ENCODE assay signal across 11 mouse cellular contexts in the genomic region with DNA sequence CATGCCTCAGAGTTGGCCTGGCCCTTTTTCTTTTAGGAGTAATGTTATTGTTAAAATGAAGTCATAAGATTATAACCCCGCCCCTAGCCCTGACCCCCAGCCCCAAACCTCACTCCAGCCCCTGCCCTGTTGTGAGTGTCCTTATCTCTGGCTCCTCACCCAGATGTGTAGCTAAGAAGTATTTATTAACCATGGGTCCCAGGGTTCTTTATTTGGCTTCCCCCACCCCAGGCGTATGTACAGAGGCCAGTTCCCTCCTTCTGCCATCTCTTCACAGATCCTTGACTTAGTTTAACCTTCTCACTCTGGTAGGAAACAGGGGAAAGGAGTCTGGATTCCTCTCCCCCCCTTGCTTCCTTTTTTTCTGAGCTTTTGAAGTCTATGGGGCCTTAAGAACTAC. TPM values are rescaled to one million over a fixed set of nuclear protein-coding genes. Genes with fewer than 3 reads are reported as not detected.
DNase-seq lines count a peak whose midpoint lies in the region; ATAC-seq and TF ChIP-seq lines count a peak whose summit lies in the region.
"Had no signal": no experiment of that assay in that cellular context is flagged by ENCODE, and none has a peak within 500 bp of the region (broad histone marks: within the 10 kb centered on the region; RNA-seq: fewer than 3 reads in every experiment).

No protein-coding gene starts in this region.

- no peak for TF ChIP-seq CTCF in lung, embryonic 14.5 days (IDR thresholded peaks at IDR 0.05; ENCODE audit: low read depth)

- no peaks in the 10 kb centered on the region for H3K27me3 ChIP-seq in forebrain, embryonic 14.5 days (replicated peaks; ENCODE audit: control insufficient read depth, insufficient read depth, low read length)
- H3K27me3 ChIP-seq in forebrain, embryonic 13.5 days, result no peaks in the 10 kb centered on the region
- H3K27me3 ChIP-seq in lung, embryonic 14.5 days (ENCODE audit: insufficient read depth, low read length), result no peaks in the 10 kb centered on the region
- no peaks in the 10 kb centered on the region for H3K27me3 ChIP-seq in embryonic facial prominence, embryonic 14.5 days (replicated peaks; ENCODE audit: control insufficient read depth, insufficient read depth, low read length)
- no peaks in the 10 kb centered on the region for H3K27me3 ChIP-seq in midbrain, embryonic 16.5 days (ENCODE audit: control insufficient read depth, insufficient read depth, low read depth, low read length)
- peaks cover 3% of the 10 kb centered on the region; the same call in 1 of the 2 replicates for H3K27me3 ChIP-seq in liver, embryonic 12.5 days (replicated peaks)

- H3K4me2 ChIP-seq in forebrain, embryonic 14.5 days (ENCODE audit: low read length), result no peak overlapping the region
- no peak overlapping the region for H3K4me2 ChIP-seq in forebrain, embryonic 13.5 days
- no peak overlapping the region for H3K4me2 ChIP-seq in lung, embryonic 14.5 days
- H3K4me2 ChIP-seq in embryonic facial prominence, embryonic 14.5 days (ENCODE audit: low read depth, low read length), result no peak overlapping the region
- no peak overlapping the region for H3K4me2 ChIP-seq in midbrain, embryonic 16.5 days (ENCODE audit: low read length)
- H3K4me2 ChIP-seq in liver, embryonic 12.5 days, result no peak overlapping the region
- H3K4me2 ChIP-seq: liver, embryonic 11.5 days had no signal

- DNase-seq in forebrain, embryonic 14.5 days (ENCODE audit: low spot score), result no peak
- no peak for DNase-seq in lung, embryonic 14.5 days
- DNase-seq in lung, postnatal 14 days, result no peak
- DNase-seq in embryonic facial prominence, embryonic 14.5 days (ENCODE audit: low spot score), result no peak
- no peak for DNase-seq in urinary bladder, postnatal 10 days (ENCODE audit: low spot score)

- no peaks in the 10 kb centered on the region for H3K9me3 ChIP-seq in forebrain, embryonic 14.5 days (replicated peaks; ENCODE audit: control insufficient read depth, low read length)
- no peaks in the 10 kb centered on the region for H3K9me3 ChIP-seq in forebrain, embryonic 13.5 days (replicated peaks)
- H3K9me3 ChIP-seq in lung, embryonic 14.5 days (ENCODE audit: low read depth, low read length), result no peaks in the 10 kb centered on the region
- H3K9me3 ChIP-seq in embryonic facial prominence, embryonic 14.5 days (ENCODE audit: control insufficient read depth, low read length), result no peaks in the 10 kb centered on the region
- H3K9me3 ChIP-seq in midbrain, embryonic 16.5 days (replicated peaks; ENCODE audit: control insufficient read depth, low read length, poor library complexity, severe bottlenecking), result no peaks in the 10 kb centered on the region
- H3K9me3 ChIP-seq in liver, embryonic 12.5 days (replicated peaks), result no peaks in the 10 kb centered on the region

- H3K4me1 ChIP-seq in forebrain, embryonic 14.5 days (ENCODE audit: control insufficient read depth, insufficient read depth, low read length), result no peaks in the 10 kb centered on the region
- peaks cover 3% of the 10 kb centered on the region; the same call in 1 of the 2 replicates for H3K4me1 ChIP-seq in forebrain, embryonic 13.5 days
- no peaks in the 10 kb centered on the region for H3K4me1 ChIP-seq in lung, embryonic 14.5 days (ENCODE audit: insufficient read depth)
- H3K4me1 ChIP-seq in embryonic facial prominence, embryonic 14.5 days (ENCODE audit: control insufficient read depth, insufficient read depth, low read length), result no peaks in the 10 kb centered on the region; the same call in 1 of the 2 replicates
- H3K4me1 ChIP-seq in midbrain, embryonic 16.5 days (ENCODE audit: control insufficient read depth, insufficient read depth, low read length), result no peaks in the 10 kb centered on the region
- peaks cover 11% of the 10 kb centered on the region; the same call in 1 of the 2 replicates for H3K4me1 ChIP-seq in liver, embryonic 12.5 days

- ATAC-seq in forebrain, embryonic 14.5 days, result peak; percentile 16; the same call in 1 of the 2 replicates
- ATAC-seq in forebrain, embryonic 13.5 days, result no peak; the same call in 1 of the 2 replicates
- ATAC-seq in lung, embryonic 14.5 days (ENCODE audit: insufficient read depth), result peak; percentile 48; the same call in 1 of the 2 replicates
- ATAC-seq in embryonic facial prominence, embryonic 14.5 days (ENCODE audit: low read depth), result peak; percentile 7; the same call in 1 of the 2 replicates
- ATAC-seq in midbrain, embryonic 16.5 days, result peak; percentile 59; the same call in 1 of the 2 replicates
- no peak for ATAC-seq in liver, embryonic 12.5 days

- no peak overlapping the region for H3K4me3 ChIP-seq in forebrain, embryonic 14.5 days (ENCODE audit: low read depth, low read length)
- H3K4me3 ChIP-seq in forebrain, embryonic 13.5 days, result no peak overlapping the region
- H3K4me3 ChIP-seq in lung, embryonic 14.5 days (ENCODE audit: low read depth, low read length), result no peak overlapping the region
- no peak overlapping the region for H3K4me3 ChIP-seq in embryonic facial prominence, embryonic 14.5 days (ENCODE audit: low read depth, low read length)
- H3K4me3 ChIP-seq in midbrain, embryonic 16.5 days (ENCODE audit: low read depth, low read length), result no peak overlapping the region
- H3K4me3 ChIP-seq in liver, embryonic 12.5 days, result no peak overlapping the region
- H3K4me3 ChIP-seq: erythroblast, embryonic 14.5 days; heart, adult 2 months had no signal

- H3K9ac ChIP-seq in forebrain, embryonic 14.5 days (ENCODE audit: low read length), result no peak overlapping the region
- no peak overlapping the region for H3K9ac ChIP-seq in forebrain, embryonic 13.5 days
- H3K9ac ChIP-seq in lung, embryonic 14.5 days, result no peak overlapping the region
- no peak overlapping the region for H3K9ac ChIP-seq in embryonic facial prominence, embryonic 14.5 days (ENCODE audit: low read depth, low read length)
- H3K9ac ChIP-seq in midbrain, embryonic 16.5 days (ENCODE audit: low read depth, low read length), result no peak overlapping the region
- no peak overlapping the region for H3K9ac ChIP-seq in liver, embryonic 12.5 days

- H3K27ac ChIP-seq in forebrain, embryonic 14.5 days (ENCODE audit: low read depth, low read length), result no peak overlapping the region
- no peak overlapping the region for H3K27ac ChIP-seq in forebrain, embryonic 13.5 days
- H3K27ac ChIP-seq in lung, embryonic 14.5 days (ENCODE audit: low read depth), result 0 out of 2 replicates have a peak overlapping the region, but pooled peaks have one; percentile 16
- no peak overlapping the region for H3K27ac ChIP-seq in embryonic facial prominence, embryonic 14.5 days (replicated peaks; ENCODE audit: low read depth, low read length)
- no peak overlapping the region for H3K27ac ChIP-seq in midbrain, embryonic 16.5 days (ENCODE audit: low read length)
- no peak overlapping the region for H3K27ac ChIP-seq in liver, embryonic 12.5 days
- H3K27ac ChIP-seq: heart, adult 2 months had no signal

- 89% methylated on average over 2 of the region's 2 CpGs for WGBS in forebrain, embryonic 14.5 days
- WGBS in forebrain, embryonic 13.5 days, result 78% methylated on average over 2 of the region's 2 CpGs
- 46% methylated on average over 2 of the region's 2 CpGs for whole genome bisulfite sequencing in lung, embryonic 14.5 days
- 88% methylated on average over 2 of the region's 2 CpGs for WGBS in embryonic facial prominence, embryonic 14.5 days
- WGBS in midbrain, embryonic 16.5 days, result 73% methylated on average over 2 of the region's 2 CpGs
- 78% methylated on average over 2 of the region's 2 CpGs for WGBS in liver, embryonic 12.5 days (ENCODE audit: insufficient replicate concordance)

- no peaks in the 10 kb centered on the region for H3K36me3 ChIP-seq in forebrain, embryonic 14.5 days (ENCODE audit: control insufficient read depth, insufficient read depth, low read length)
- no peaks in the 10 kb centered on the region for H3K36me3 ChIP-seq in forebrain, embryonic 13.5 days (ENCODE audit: poor library complexity, severe bottlenecking)
- H3K36me3 ChIP-seq in lung, embryonic 14.5 days (ENCODE audit: insufficient read depth), result no peaks in the 10 kb centered on the region
- H3K36me3 ChIP-seq in embryonic facial prominence, embryonic 14.5 days (ENCODE audit: control insufficient read depth, insufficient read depth, low read length), result no peaks in the 10 kb centered on the region
- no peaks in the 10 kb centered on the region for H3K36me3 ChIP-seq in midbrain, embryonic 16.5 days (ENCODE audit: control insufficient read depth, insufficient read depth, low read length)
- H3K36me3 ChIP-seq in liver, embryonic 12.5 days, result no peaks in the 10 kb centered on the region

RNA-seq across cellular contexts. Expression of gene Gnas, which starts 28.5 kb away (rescaled TPM):
- 966 and 1,076 TPM in 2 replicates for polyA plus RNA-seq in forebrain, embryonic 14.5 days (2014; fragmentation: Nextera tagmentation; extraction: Ambion mirVana)
- 976 and 1,086 TPM in 2 replicates for polyA plus RNA-seq in forebrain, embryonic 13.5 days (2015; fragmentation: Nextera tagmentation; extraction: Ambion mirVana)
- 1,980 and 2,011 TPM in 2 replicates for polyA plus RNA-seq in lung, embryonic 14.5 days (2014; fragmentation: Nextera tagmentation; extraction: Ambion mirVana)
- 2,600 and 2,666 TPM in 2 replicates for polyA plus RNA-seq in embryonic facial prominence, embryonic 14.5 days (2014; fragmentation: Nextera tagmentation; extraction: Ambion mirVana)
- polyA plus RNA-seq in midbrain, embryonic 16.5 days (2015; fragmentation: Nextera tagmentation; extraction: Ambion mirVana), result 1,445 and 1,454 TPM in 2 replicates
- 565 and 587 TPM in 2 replicates for polyA plus RNA-seq in liver, embryonic 12.5 days (2016; fragmentation: Nextera tagmentation; extraction: Ambion mirVana)

RNA-seq across cellular contexts. Expression of gene Gm20721, which starts 33.9 kb away (rescaled TPM):
- 5.9 and 6.3 TPM in 2 replicates for polyA plus RNA-seq in forebrain, embryonic 14.5 days (2014; fragmentation: Nextera tagmentation; extraction: Ambion mirVana)
- 9.4 TPM in 2 replicates for polyA plus RNA-seq in forebrain, embryonic 13.5 days (2015; fragmentation: Nextera tagmentation; extraction: Ambion mirVana)
- 11.3 and 14.7 TPM in 2 replicates for polyA plus RNA-seq in lung, embryonic 14.5 days (2014; fragmentation: Nextera tagmentation; extraction: Ambion mirVana)
- polyA plus RNA-seq in embryonic facial prominence, embryonic 14.5 days (2014; fragmentation: Nextera tagmentation; extraction: Ambion mirVana), result 15.1 and 18.1 TPM in 2 replicates
- polyA plus RNA-seq in midbrain, embryonic 16.5 days (2015; fragmentation: Nextera tagmentation; extraction: Ambion mirVana), result 11.1 and 15.0 TPM in 2 replicates
- polyA plus RNA-seq in liver, embryonic 12.5 days (2016; fragmentation: Nextera tagmentation; extraction: Ambion mirVana), result 23.2 and 33.5 TPM in 2 replicates
- polyA plus RNA-seq: heart, adult 2 months had no signal

Comparison
In these comparisons a context has a peak if more than half of its experiments do, and no peak if none do; other contexts are left out.
1. ATAC-seq: peak in forebrain, embryonic 14.5 days (single experiment), lung, embryonic 14.5 days (single experiment), embryonic facial prominence, embryonic 14.5 days (single experiment) and midbrain, embryonic 16.5 days (single experiment); none in forebrain, embryonic 13.5 days (single experiment) and liver, embryonic 12.5 days (single experiment).